Mouse (Mus musculus): ENCODE data around the gene Vat1l.

Gene Vat1l
- long read RNA-seq, experiment 1 = 0 reads
- long read RNA-seq, experiment 2, partial matches to known transcripts = 0 of 1 reads
- long read RNA-seq, experiment 2, other reads (novel, unspliced or antisense) = 1 of 1 reads

GRCm38 (mm10) chr8:114205221-114205901 lies at the start of gene Vat1l:
Gene Vat1l (plus strand): TSS chr8:114205612.
- intact Hi-C loops (cut with DNase I) = no loop called here

GRCm38 (mm10) chr8:114158586-114158985 lies 46.8 kb upstream of the Vat1l start:
- intact Hi-C loops (cut with DNase I) = no loop called here

GRCm38 (mm10) chr8:114159666-114160065 lies 45.7 kb upstream of the Vat1l start:
- intact Hi-C loops (cut with DNase I) = no loop called here

- intact Hi-C loops (cut with DNase I) = no loop called here
Measured at GRCm38 (mm10) chr8:114163871-114164270, 41.5 kb upstream of the Vat1l start.

DNA sequence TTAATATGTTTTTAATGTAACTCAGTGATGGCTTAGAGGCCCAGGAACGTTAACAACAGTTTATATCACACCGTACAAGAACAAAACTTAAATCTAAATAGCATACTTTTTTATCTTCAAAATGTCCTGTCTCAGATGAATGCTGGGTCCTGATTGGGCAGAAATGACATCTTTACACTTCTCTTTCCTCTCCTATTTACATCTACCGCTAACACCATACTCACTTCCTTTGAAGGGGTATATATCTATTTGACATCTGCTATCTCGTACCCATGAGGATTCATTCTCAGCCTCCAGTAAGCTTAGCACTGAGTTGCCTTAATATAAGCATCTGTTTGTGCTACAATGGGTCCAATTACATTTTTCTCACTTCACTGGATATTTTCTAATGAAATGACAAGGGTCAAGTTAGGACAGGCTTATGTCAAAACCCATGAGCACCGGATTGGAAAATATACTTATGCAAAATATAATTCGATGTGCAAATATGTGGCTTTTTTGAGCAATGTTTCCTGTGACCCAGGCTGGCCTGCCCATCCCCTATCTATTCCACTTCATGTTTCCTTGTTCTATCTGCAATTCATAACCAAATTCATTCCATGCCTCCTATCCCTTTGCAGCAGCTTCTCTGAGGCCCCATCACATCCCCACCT lies 40.8 kb upstream of the Vat1l start:
- intact Hi-C loops (cut with DNase I) = no loop called here

DNA sequence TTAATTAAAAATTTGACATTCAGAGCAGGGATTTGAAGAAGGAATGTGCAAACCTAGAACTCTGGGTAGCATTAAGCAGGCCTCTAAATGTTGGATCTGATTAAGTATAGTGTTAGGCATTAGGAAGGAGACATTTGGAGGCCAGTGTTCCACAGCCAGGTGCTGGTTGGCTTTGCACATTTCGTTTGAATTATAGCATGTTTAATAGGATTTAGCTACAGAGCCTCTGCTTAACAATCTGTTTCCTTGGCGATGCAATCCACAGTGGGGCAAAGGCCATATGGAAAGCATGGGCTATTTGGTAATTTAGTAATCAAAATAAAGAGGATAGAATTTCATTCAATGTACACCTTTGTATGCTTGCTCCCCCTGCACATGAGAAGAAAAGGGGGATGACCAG lies 39.7 kb upstream of the Vat1l start:
- intact Hi-C loops (cut with DNase I) = no loop called here

GRCm38 (mm10) chr8:114176721-114177120 lies 28.7 kb upstream of the Vat1l start:
- intact Hi-C loops (cut with DNase I) = no loop called here

DNA sequence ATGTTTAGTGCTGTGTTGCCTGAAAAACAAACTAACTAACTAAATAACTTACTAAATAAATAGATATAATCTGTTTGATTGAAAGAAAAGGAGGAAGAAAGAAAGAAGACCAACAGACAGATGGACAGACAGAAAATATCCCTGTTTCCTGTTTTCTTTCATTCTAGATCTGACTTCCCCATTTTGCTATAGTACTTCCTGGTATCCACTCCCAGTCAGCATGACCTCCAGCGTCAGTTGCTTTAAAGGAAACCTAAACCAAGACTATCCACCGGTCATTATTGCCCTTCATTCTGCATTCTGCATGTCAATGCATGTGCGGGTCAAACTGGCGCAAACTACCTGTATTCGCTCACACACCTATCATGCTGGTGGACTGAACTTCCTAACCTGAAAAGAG lies 12.1 kb upstream of the Vat1l start:
- intact Hi-C loops (cut with DNase I) = no loop called here

DNA sequence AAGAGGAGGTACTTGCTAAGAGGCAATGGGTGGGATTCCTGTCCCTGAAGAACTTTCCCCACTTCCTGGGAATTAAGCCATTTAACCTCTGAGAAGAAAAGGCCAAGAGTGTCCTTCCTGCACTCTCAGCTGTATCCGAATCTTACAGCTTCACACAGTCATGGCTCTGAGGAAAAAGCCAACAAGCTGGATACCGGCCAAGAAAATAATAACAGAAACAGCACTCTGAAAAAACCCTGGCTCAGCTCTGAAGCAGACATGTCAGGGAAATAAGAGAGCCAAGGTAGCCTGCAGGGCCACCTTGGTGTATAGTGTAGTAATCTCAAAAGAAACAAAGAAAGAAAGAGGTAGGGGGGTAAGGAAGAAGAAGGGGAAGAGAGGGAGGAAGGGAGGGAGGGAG lies 6.4 kb upstream of the Vat1l start:
- intact Hi-C loops (cut with DNase I) = no loop called here

GRCm38 (mm10) chr8:114206421-114206983 lies 1.1 kb downstream of the Vat1l start:
- intact Hi-C loops (cut with DNase I) = no loop called here

GRCm38 (mm10) chr8:114207026-114207425 lies 1.6 kb downstream of the Vat1l start:
- intact Hi-C loops (cut with DNase I) = no loop called here

- intact Hi-C loops (cut with DNase I) = no loop called here
Measured at GRCm38 (mm10) chr8:114220779-114221178, 15.4 kb downstream of the Vat1l start.

- intact Hi-C loops (cut with DNase I) = no loop called here
Measured at GRCm38 (mm10) chr8:114222001-114222400, 16.6 kb downstream of the Vat1l start.

DNA sequence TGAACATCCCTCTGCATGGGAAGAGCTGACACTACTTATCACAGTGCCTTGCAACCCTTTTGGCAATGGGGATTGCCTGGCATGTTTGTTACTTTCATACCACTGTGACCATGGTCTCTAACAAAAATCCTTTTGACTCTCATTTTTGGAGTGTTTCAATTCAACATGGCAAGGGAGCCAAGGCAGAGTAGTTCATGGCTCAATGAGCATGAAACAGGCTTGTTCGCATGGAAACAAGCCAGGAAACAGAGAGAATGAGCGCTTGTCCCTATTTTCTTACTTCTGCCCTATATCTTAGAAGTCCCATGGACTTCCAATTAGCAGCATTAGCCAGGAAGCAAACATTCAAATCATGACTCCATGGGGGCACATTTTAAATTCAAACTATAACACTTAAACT lies 18.6 kb downstream of the Vat1l start:
- intact Hi-C loops (cut with DNase I) = no loop called here

DNA sequence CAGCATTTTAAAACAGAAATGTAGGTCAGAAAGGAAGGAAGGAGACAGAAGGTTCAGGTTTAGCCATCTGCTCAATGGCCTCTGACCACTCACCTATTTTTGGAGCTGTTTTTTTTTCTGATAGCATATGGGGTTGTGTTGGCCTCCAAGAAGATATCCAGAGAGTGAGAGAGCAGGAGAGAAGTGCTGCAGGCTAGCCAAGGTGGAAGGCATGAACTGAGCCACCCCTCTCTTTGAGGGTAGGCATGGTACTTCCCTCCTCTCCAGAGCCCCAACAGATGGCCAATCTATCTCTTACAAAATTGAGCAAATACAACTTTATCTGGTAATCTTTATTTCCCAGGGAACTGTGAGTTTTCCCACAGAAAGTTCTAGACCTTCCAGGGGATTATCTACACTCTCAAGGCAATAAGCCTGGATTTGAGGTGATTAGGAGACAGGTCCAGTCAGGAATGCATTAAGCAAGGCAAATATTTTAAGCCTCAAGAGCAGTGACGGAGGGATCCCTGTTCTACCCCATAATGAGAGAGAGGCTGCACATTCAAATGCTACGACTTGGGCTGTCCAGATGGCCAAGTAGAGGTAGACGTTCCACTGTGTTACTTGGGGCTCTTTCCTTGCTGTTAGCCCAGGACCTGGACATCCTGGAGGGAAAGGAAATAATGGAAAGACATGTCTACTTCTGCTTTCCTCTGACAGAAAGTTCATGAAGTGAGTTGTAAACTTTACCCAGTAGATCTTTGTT lies 46.1 kb downstream of the Vat1l start:
- intact Hi-C loops (cut with DNase I) = no loop called here

GRCm38 (mm10) chr8:114258685-114259084 lies 53.3 kb downstream of the Vat1l start:
- intact Hi-C loops (cut with DNase I) = no loop called here

GRCm38 (mm10) chr8:114259713-114260355 lies 54.4 kb downstream of the Vat1l start:
- intact Hi-C loops (cut with DNase I) = no loop called here

DNA sequence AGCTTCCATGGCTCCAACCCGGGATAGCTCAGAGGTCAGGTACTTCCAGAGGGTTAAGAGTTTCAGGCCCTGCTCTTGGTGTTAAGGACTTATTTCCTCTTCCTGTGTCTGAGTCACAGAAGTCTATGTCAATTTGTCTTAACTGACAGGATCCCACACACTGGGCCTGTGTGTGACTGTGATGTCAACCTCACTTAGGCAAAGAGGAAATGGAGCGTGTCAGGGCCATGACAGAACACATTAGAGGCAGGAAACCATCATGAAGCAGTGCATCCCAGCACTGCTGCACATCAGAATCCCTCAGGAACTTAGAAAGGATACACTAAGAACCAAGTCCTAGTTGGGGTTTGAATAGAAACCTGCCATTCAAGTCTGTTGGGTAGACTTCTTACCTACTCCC lies 56.9 kb downstream of the Vat1l start:
- intact Hi-C loops (cut with DNase I) = no loop called here

DNA sequence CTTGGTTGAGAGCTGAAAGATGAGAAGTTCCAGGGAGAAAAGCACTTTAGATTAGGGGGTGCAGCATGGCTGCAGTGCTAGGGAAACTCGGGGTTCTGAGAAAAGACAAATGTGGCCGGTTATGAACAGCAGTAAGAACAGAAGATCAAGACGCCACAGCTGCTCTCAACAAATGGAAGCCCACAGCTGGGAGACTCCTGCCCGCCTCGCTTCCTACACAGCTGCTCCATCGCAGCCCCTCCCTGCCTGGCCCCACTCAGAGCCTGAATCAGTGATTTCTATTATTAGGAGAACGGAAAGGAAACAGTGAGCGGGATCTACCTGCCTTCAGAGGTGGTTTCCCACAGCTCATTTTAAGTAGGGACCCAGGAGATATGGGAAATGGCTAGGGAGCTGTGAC lies 69.1 kb downstream of the Vat1l start:
- intact Hi-C loops (cut with DNase I) = no loop called here

GRCm38 (mm10) chr8:114281101-114281500 lies 75.7 kb downstream of the Vat1l start:
- intact Hi-C loops (cut with DNase I) = no loop called here
